Mouse (Mus musculus) forebrain, embryonic 10.5 days (tissue): ENCODE measurements at regions not wholly inside any gene's neighbourhood (a gene's known extent, or its start where the extent isn't known, plus 50 kb on each side); places are given as distances from the start of the nearest gene placed in this dataset.
"Not testable (repeated sequence)": the region's sequence is repeated elsewhere in the genome, so short reads cannot be mapped to it uniquely, and the experiment has no call there.

Experiments
- DNase-seq: peaks from one replicate; pipeline ENCODE4 v3.0.0-alpha.2; 2017; ENCODE audit warnings: low spot score; ENCODE audit errors: extremely low spot score
- H3K27ac ChIP-seq: fragments of 300-500 bp; sonication (generic); 2 replicates; pipeline ENCODE4 v1.5.1; 2016; ENCODE audit warnings: mild to moderate bottlenecking
- H3K27me3 ChIP-seq: fragments of 300-500 bp; sonication (generic); 2 replicates; pipeline ENCODE4 v1.6.1; 2016; ENCODE audit warnings: mild to moderate bottlenecking; ENCODE audit not compliant: poor library complexity, severe bottlenecking
- H3K36me3 ChIP-seq: fragments of 300-500 bp; sonication (generic); replicated peaks from 2 replicates; pipeline ENCODE4 v1.6.1; 2016; ENCODE audit warnings: mild to moderate bottlenecking, moderate library complexity
- H3K4me1 ChIP-seq: fragments of 300-500 bp; sonication (generic); 2 replicates; pipeline ENCODE4 v1.6.1; 2016
- H3K4me3 ChIP-seq: fragments of 300-500 bp; sonication (generic); 2 replicates; pipeline ENCODE4 v1.5.1; 2016; ENCODE audit warnings: mild to moderate bottlenecking, moderate library complexity
- H3K9me3 ChIP-seq: fragments of 300-500 bp; sonication (generic); 2 replicates; pipeline ENCODE4 v1.6.1; 2016; ENCODE audit warnings: mild to moderate bottlenecking, moderate library complexity
- WGBS: fragments of 180-500 bp; shearing (Covaris S2); methylation state at CpG from one replicate; pipeline ENCODE4 v1.1.7; 2016; 5-methylcytosine and 5-hydroxymethylcytosine counted together

DNA sequence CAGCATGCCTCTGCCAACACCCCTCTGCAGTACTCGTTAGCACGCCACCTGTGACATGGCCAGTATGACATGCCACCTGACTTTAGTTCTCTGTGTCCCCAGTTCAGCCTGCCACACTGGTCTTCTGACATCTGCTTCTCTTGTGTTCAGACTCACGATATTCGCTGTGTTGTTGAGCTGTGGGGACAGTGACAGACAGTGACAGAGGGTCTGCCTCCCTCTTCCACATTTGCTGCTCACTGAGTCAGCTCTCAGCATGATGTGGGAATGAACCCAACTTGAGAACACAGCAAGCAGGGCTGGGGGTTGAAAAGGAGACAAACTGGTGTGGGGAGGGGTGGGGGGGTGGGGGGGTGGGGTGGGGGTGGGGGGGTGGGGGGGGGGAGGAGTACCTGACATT, 91.0 kb downstream of the Fam43a start:
- no peaks in the 10 kb centered on the region for H3K9me3 ChIP-seq
- H3K27ac ChIP-seq: no peak overlapping the region
- H3K36me3 ChIP-seq: no peaks in the 10 kb centered on the region
- no peak for DNase-seq
- no peaks in the 10 kb centered on the region for H3K27me3 ChIP-seq
- H3K4me1 ChIP-seq: peaks cover 13% of the 10 kb centered on the region; the same call in 1 of the 2 replicates
- no peak overlapping the region for H3K4me3 ChIP-seq
- 88% methylated on average over 4 of the region's 4 CpGs for WGBS

DNA sequence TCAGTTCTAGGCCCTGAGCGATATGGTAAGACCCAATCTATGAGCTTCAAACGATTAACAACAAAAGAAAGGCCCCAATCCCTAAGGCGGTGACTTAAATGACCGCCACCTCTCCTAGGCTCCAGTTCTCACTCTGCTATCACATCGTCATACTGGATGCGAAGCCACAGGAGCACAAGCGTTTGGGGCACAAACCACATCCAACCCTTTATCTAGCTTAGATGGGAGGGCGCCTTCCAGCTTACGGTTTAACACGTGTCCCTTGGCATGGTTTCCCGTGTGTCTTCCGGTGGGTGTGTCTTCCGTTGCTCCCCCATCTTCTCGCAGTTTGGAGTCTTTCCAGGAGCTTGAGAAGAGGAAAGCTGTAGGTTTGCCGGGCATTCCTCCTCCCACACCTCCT, 92.4 kb downstream of the Fam43a start:
- Histone ChIP-seq H3K4me3 (no peak overlapping the region), H3K9me3 (no peaks in the 10 kb centered on the region), H3K27me3 (no peaks in the 10 kb centered on the region), H3K4me1 (peaks cover 13% of the 10 kb centered on the region; the same call in 1 of the 2 replicates), H3K36me3 (no peaks in the 10 kb centered on the region), H3K27ac (no peak overlapping the region)
- no peak for DNase-seq
- WGBS: 92% methylated on average over 15 of the region's 15 CpGs

DNA sequence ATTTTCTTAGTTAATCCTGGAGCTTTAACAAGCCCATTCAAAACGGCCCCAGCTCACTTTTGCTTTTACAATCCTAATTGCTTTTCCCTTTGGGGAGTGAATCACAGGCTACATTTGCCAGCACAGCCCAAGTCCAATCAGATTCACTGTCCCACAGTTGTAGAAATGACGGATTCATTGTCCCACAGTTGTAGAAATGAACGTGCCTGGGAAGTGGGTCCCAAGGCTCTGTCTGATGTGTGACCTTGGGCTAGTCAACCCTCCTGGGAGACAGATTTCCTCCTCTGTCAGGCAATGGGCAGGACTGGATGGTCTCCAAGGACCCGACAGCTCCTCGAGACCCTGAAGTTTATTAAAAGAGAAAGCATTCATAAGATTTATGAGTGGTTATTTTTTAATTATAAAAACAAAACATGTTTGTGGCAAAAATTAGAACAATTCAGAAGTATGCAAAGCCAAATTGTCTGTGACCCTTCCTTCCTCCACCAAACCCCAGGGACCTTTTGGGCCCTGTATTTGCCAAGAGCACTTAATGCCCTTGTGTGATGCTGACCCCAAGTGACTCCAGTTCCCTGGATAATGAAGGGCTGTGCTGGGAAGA, 93.1 kb downstream of the Fam43a start:
- Histone ChIP-seq H3K4me1 (peaks cover 14% of the 10 kb centered on the region; the same call in 1 of the 2 replicates), H3K36me3 (no peaks in the 10 kb centered on the region), H3K4me3 (no peak overlapping the region), H3K27me3 (no peaks in the 10 kb centered on the region), H3K27ac (no peak overlapping the region), H3K9me3 (no peaks in the 10 kb centered on the region)
- WGBS: 73% methylated on average over 5 of the region's 5 CpGs
- DNase-seq: no peak

DNA sequence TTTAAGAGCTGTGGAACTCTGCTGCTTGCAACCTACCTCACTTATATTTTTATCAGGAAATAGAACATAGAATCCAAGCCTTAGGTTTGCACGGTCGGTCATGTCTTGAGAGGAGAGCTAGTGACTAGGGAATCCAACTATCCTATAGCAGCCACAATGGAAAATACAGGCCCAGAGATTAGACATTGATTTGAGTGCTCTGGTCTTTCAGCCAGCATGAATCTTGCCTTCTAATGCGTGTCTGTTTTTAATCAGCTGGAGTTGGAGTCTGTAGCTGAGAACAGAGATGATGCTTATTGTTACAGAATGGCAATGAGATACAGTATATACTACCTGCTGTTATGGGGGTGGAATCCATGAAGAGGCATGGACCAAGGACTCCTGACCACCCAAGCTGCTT, 93.7 kb downstream of the Fam43a start:
- no peak for DNase-seq
- Histone ChIP-seq H3K36me3 (no peaks in the 10 kb centered on the region), H3K27me3 (no peaks in the 10 kb centered on the region), H3K4me3 (no peak overlapping the region), H3K9me3 (no peaks in the 10 kb centered on the region), H3K27ac (no peak overlapping the region), H3K4me1 (peaks cover 16% of the 10 kb centered on the region; the same call in 1 of the 2 replicates)
- WGBS: 92% methylated on average over 3 of the region's 3 CpGs

DNA sequence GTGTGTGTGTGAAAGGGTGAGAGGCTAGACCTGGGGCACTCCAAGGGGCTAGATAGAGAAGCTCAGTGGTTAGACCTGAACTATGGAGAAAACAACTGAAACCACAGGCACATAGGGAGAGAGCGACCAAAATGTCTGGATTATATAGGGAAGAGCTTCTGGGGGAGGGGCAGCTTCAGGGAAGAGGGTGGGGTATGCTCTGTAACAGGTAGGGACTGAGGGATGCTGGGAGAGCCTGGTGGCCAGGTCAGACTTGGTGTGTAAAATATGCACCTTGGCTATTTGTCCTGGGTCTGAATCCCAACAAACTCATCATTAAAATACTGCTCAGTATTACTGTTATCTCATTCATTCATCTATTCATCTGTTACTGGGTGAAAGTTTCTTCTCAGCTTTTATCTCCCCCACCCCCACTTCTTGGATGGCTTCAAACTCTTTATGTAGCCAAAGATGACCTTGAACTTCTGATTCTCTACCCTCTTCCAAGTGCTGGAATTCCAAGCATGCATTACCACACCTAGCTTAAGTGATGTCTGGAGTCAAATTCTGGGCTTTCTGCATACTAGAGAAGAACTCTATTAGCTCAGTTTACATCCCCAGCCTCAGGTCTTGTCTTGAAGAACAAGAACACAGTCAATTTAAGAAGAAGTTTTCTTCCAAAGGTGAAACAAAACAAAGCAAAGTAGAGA, 94.5 kb downstream of the Fam43a start:
- Histone ChIP-seq H3K9me3 (no peaks in the 10 kb centered on the region), H3K4me3 (no peak overlapping the region), H3K36me3 (no peaks in the 10 kb centered on the region), H3K27me3 (no peaks in the 10 kb centered on the region), H3K4me1 (peaks cover 16% of the 10 kb centered on the region; the same call in 1 of the 2 replicates), H3K27ac (no peak overlapping the region)
- WGBS: 92% methylated on average over 1 of the region's 1 CpGs
- no peak for DNase-seq

DNA sequence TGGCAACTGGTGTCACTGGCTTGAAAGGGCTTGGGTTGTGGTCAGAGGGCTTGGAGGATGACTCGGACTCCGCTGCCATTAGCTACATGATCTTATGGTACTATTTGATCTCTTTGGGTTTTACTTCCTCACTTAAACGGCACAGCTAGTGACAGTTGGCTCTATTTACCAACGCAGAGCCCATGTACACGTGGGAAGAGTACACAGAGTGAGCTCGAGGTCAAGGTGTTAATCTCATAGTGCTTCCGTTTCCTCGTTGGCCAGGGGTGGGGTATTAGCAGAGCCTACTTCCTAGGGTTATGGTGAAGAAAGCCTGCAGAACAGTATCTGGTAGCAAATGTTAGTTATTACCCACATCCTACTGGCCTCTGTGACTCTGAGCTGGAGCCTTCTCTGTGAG, 96.2 kb downstream of the Fam43a start:
- Histone ChIP-seq H3K27ac (no peak overlapping the region), H3K4me1 (peaks cover 16% of the 10 kb centered on the region; the same call in 1 of the 2 replicates), H3K36me3 (no peaks in the 10 kb centered on the region), H3K9me3 (no peaks in the 10 kb centered on the region), H3K4me3 (no peak overlapping the region), H3K27me3 (no peaks in the 10 kb centered on the region)
- WGBS: 87% methylated on average over 8 of the region's 8 CpGs
- no peak for DNase-seq

DNA sequence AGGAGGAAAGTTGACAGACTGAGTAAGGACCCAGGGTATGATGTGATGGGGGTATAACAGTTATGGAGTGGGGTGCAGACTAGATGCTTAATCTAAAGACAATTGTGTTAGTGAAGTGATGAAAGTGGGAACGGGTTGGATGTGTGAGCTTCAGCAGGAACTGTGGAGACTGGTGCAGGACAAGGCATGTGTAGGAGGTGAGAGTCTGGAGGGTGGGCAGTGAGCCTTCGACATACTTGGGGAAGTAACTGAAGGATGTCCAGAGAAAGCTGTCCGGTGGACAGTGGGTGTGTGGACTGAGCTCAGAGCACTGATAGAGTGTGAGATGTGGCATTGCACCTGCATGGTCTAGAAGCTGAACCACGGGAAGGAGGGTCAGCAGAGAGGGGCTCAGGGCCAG, 97.7 kb downstream of the Fam43a start:
- Histone ChIP-seq H3K4me3 (no peak overlapping the region), H3K36me3 (no peaks in the 10 kb centered on the region), H3K4me1 (peaks cover 16% of the 10 kb centered on the region; the same call in 1 of the 2 replicates), H3K9me3 (no peaks in the 10 kb centered on the region), H3K27me3 (no peaks in the 10 kb centered on the region), H3K27ac (no peak overlapping the region)
- no peak for DNase-seq
- 92% methylated on average over 4 of the region's 4 CpGs for WGBS

DNA sequence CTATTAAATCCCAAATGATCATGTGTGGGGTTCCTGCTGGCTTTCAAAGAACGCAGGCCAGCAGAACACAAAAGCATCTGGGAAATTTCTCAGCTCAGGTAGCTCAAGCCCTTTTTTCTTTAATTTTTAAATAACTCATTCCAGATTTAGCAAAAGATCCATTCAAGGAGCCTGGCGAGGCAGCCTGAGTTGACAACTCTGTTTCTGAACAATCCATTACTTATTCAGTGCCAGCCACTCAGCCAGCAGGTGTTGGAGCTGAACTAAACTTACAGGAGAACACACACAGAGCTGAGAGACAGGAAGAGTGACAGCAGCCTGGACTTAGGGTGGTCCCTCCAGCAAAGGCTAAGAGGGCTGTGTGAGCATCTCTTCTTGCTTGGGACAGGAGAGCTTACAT, 98.3 kb downstream of the Fam43a start:
- no peaks in the 10 kb centered on the region for H3K9me3 ChIP-seq
- peaks cover 12% of the 10 kb centered on the region; the same call in 1 of the 2 replicates for H3K4me1 ChIP-seq
- H3K27ac ChIP-seq: no peak overlapping the region
- no peaks in the 10 kb centered on the region for H3K36me3 ChIP-seq
- no peak overlapping the region for H3K4me3 ChIP-seq
- 69% methylated on average over 2 of the region's 2 CpGs for WGBS
- no peak for DNase-seq
- no peaks in the 10 kb centered on the region for H3K27me3 ChIP-seq

DNA sequence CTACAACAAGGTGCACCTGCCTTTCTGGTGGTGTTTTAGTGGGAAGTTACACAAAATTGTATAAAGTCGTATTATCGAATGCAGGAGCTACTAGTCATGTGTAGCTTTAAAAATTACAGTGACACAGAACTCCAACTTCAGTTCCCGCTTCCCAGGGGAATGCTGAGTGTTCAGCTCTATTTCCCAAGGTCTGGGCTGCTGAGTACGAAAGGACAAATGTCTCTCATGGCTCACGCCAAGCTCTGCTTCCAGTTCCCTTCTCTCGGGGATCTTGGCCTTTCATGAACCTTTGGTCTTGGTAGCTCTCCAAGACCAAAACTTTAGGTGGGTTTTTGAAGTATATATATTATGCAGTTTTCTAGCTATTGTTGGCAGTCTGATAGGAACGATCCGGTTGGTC, 104.3 kb downstream of the Fam43a start:
- 93% methylated on average over 8 of the region's 8 CpGs for WGBS
- Histone ChIP-seq H3K4me3 (no peak overlapping the region), H3K4me1 (no peaks in the 10 kb centered on the region), H3K27me3 (no peaks in the 10 kb centered on the region), H3K9me3 (no peaks in the 10 kb centered on the region; the same call in 1 of the 2 replicates), H3K27ac (no peak overlapping the region), H3K36me3 (no peaks in the 10 kb centered on the region)
- no peak for DNase-seq

DNA sequence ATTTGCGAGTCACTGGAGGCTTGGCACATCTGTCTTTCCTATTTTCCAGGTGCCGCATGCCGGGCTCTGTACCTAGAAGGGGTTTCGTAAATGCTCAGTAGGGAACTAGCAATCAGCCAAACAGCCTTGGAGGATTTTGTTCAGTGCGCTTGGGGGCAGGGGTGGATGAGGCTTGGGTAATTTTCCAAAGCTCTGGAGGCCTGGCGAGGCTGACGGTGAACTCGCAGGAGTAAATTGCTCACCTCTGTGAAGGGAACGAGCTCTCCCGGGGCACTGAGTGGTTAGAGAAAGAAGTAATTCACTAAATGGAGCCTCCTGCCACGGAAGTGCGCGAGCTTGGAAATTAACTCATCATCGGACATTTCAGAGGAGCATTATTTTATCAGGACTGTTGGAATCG, 110.0 kb downstream of the Fam43a start:
- no peak overlapping the region for H3K27ac ChIP-seq
- H3K9me3 ChIP-seq: no peaks in the 10 kb centered on the region; the same call in 1 of the 2 replicates
- H3K36me3 ChIP-seq: no peaks in the 10 kb centered on the region
- 74% methylated on average over 15 of the region's 15 CpGs for WGBS
- no peaks in the 10 kb centered on the region for H3K27me3 ChIP-seq
- H3K4me3 ChIP-seq: no peak overlapping the region
- H3K4me1 ChIP-seq: no peaks in the 10 kb centered on the region
- DNase-seq: no peak

DNA sequence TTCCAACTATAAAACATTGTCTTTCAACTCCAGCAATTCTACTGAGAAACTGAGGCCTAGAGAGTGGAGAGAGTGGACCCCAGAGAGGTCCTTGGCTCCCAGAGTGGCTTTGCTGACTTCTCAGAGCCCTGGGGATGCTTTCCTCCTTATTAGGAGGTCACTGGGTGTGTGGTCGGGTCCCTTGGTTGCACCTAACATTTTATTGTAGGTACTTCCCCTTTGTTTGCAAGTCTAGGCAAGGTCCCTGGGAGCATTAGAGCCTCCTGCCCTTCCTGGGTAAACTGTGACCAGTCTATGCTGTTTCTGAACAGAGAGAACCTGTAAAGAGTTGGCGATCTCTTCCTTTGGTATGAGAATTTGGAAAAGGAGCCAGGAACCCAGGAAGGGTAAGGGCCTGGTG, 110.5 kb downstream of the Fam43a start:
- DNase-seq: no peak
- Histone ChIP-seq H3K9me3 (no peaks in the 10 kb centered on the region; the same call in 1 of the 2 replicates), H3K27ac (no peak overlapping the region), H3K36me3 (no peaks in the 10 kb centered on the region), H3K27me3 (no peaks in the 10 kb centered on the region), H3K4me1 (0 out of 2 replicates have a peak, but pooled peaks cover 3% of the 10 kb centered on the region), H3K4me3 (no peak overlapping the region)
- 85% methylated on average over 2 of the region's 2 CpGs for WGBS

DNA sequence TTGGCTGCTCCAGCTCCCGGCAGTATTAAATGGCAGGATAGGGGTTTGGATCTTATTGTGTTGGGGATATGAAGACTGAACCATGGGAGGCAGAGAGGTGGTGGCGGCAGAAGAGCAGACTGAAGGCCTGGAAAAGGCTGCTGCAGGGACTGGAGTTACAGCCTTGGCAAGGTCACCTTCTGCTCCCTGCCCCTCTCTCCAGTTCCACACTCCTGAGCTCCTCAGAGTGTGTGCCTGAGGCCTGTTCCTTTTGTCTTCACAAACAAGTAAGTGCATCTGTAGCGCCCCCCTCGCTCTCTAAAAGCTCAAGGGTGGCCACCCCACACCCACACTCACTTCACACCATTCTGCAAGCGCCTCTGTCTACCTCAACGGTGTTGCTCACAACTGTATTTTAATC, 113.0 kb downstream of the Fam43a start:
- WGBS: 84% methylated on average over 6 of the region's 6 CpGs
- Histone ChIP-seq H3K27me3 (no peaks in the 10 kb centered on the region), H3K27ac (no peak overlapping the region), H3K36me3 (no peaks in the 10 kb centered on the region), H3K4me3 (no peak overlapping the region), H3K4me1 (0 out of 2 replicates have a peak, but pooled peaks cover 3% of the 10 kb centered on the region), H3K9me3 (no peaks in the 10 kb centered on the region; the same call in 1 of the 2 replicates)
- DNase-seq: no peak

DNA sequence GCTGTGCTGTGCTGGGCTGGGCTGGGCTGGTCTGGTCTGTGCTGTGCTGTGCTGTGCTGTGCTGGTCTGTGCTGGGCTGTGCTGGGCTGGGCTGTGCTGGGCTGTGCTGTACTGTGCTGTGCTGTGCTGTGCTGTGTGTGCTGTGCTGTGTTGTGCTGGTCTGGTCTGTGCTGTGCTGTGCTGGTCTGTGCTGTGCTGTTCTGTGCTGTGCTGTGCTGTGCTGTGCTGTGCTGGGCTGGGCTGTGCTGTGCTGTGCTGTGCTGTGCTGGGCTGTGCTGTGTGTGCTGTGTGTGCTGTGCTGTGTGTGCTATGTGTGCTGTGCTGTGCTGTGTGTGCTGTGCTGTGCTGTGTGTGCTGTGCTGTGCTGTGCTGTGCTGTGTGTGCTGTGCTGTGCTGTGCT, 118.1 kb downstream of the Fam43a start:
- not testable (repeated sequence) for H3K4me3 ChIP-seq, DNase-seq, H3K27ac ChIP-seq, H3K27me3 ChIP-seq, H3K36me3 ChIP-seq, H3K9me3 ChIP-seq, H3K4me1 ChIP-seq
